In genomic region chr7:96420045-96420444, GRCm38 (mm10) we compare ENCODE assay signal across 22 mouse cellular contexts.
DNase-seq lines count a peak whose midpoint lies in the region; ATAC-seq lines count a peak whose summit lies in the region.
"Had no signal": no experiment of that assay in that cellular context is flagged by ENCODE, and none has a peak within 500 bp of the region (broad histone marks: within the 10 kb centered on the region; RNA-seq: fewer than 3 reads in every experiment).

No protein-coding gene starts in this region.

- H3K36me3 ChIP-seq in hindbrain, embryonic 16.5 days (ENCODE audit: control insufficient read depth, insufficient read depth, low read length): no peaks in the 10 kb centered on the region
- no peaks in the 10 kb centered on the region for H3K36me3 ChIP-seq in hindbrain, embryonic 14.5 days (replicated peaks; ENCODE audit: control insufficient read depth, insufficient read depth)
- H3K36me3 ChIP-seq: embryonic facial prominence, embryonic 12.5 days; forebrain, embryonic 15.5 days; limb, embryonic 12.5 days; liver, embryonic 13.5 days; midbrain, embryonic 12.5 days; stomach, embryonic 15.5 days had no signal

- peak; percentile 46; the same call in 1 of the 2 replicates for ATAC-seq in hindbrain, embryonic 16.5 days
- ATAC-seq in hindbrain, embryonic 14.5 days (ENCODE audit: low FRiP score): no peak
- ATAC-seq: activated CD4-positive, CD25-positive, alpha-beta regulatory T cell, adult 4 months; forebrain, embryonic 15.5 days; Patski had no signal

- no peak overlapping the region for H3K4me2 ChIP-seq in hindbrain, embryonic 16.5 days (ENCODE audit: low read length)
- H3K4me2 ChIP-seq in hindbrain, embryonic 14.5 days (replicated peaks): no peak overlapping the region
- H3K4me2 ChIP-seq: embryonic facial prominence, embryonic 12.5 days; forebrain, embryonic 15.5 days; limb, embryonic 12.5 days; liver, embryonic 13.5 days; midbrain, embryonic 12.5 days; stomach, embryonic 15.5 days had no signal

- peak; percentile 72 to 80 for DNase-seq in cerebellum, postnatal 10 days
- no peak for DNase-seq in cerebellum, adult 18-20 months
- no peak for DNase-seq in hindbrain, embryonic 14.5 days (ENCODE audit: low spot score)
- peak; percentile 12 for DNase-seq in lung, postnatal 10 days
- DNase-seq in lung, postnatal 36 days: no peak
- peak; percentile 38 for DNase-seq in retina, embryonic 14.5 days (ENCODE audit: low spot score)
- DNase-seq in frontal cortex, postnatal 36 days (ENCODE audit: low spot score in 2 of 2): no peak
- DNase-seq: adrenal gland, postnatal 36 days; cerebellum, adult 11-12 months; heart, postnatal 14 days; layer of hippocampus, adult 9-11 months; liver, embryonic 13.5 days; thymus, adult 2 months had no signal

- H3K27ac ChIP-seq in hindbrain, embryonic 16.5 days (ENCODE audit: low read depth, low read length): no peak overlapping the region
- H3K27ac ChIP-seq in hindbrain, embryonic 14.5 days: no peak overlapping the region
- H3K27ac ChIP-seq: embryonic facial prominence, embryonic 12.5 days; forebrain, embryonic 15.5 days; left cerebral cortex, adult 2 months; limb, embryonic 12.5 days; liver, embryonic 13.5 days; midbrain, embryonic 12.5 days; stomach, embryonic 15.5 days had no signal

- H3K27me3 ChIP-seq in hindbrain, embryonic 16.5 days (replicated peaks; ENCODE audit: control insufficient read depth, insufficient read depth, low read length): no peaks in the 10 kb centered on the region
- no peaks in the 10 kb centered on the region for H3K27me3 ChIP-seq in hindbrain, embryonic 14.5 days (ENCODE audit: control insufficient read depth, insufficient read depth, low read length)
- H3K27me3 ChIP-seq: embryonic facial prominence, embryonic 12.5 days; forebrain, embryonic 15.5 days; limb, embryonic 12.5 days; liver, embryonic 13.5 days; midbrain, embryonic 12.5 days; Patski; stomach, embryonic 15.5 days had no signal

- H3K9ac ChIP-seq in hindbrain, embryonic 16.5 days (ENCODE audit: low read depth, low read length): no peak overlapping the region
- H3K9ac ChIP-seq in hindbrain, embryonic 14.5 days: no peak overlapping the region
- H3K9ac ChIP-seq: embryonic facial prominence, embryonic 12.5 days; forebrain, embryonic 15.5 days; limb, embryonic 12.5 days; liver, embryonic 13.5 days; midbrain, embryonic 12.5 days; stomach, embryonic 15.5 days had no signal

- H3K4me3 ChIP-seq in hindbrain, embryonic 16.5 days (ENCODE audit: low read length): no peak overlapping the region
- H3K4me3 ChIP-seq in hindbrain, embryonic 14.5 days (replicated peaks; ENCODE audit: low read length): no peak overlapping the region
- H3K4me3 ChIP-seq: embryonic facial prominence, embryonic 12.5 days; forebrain, embryonic 15.5 days; left cerebral cortex, adult 2 months; limb, embryonic 12.5 days; liver, embryonic 13.5 days; midbrain, embryonic 12.5 days; stomach, embryonic 15.5 days had no signal

- H3K9me3 ChIP-seq in hindbrain, embryonic 16.5 days (ENCODE audit: control insufficient read depth, low read length): no peaks in the 10 kb centered on the region
- H3K9me3 ChIP-seq in hindbrain, embryonic 14.5 days (ENCODE audit: control insufficient read depth, low read length): no peaks in the 10 kb centered on the region
- H3K9me3 ChIP-seq: embryonic facial prominence, embryonic 12.5 days; forebrain, embryonic 15.5 days; limb, embryonic 12.5 days; liver, embryonic 13.5 days; midbrain, embryonic 12.5 days; stomach, embryonic 15.5 days had no signal

- H3K4me1 ChIP-seq in hindbrain, embryonic 16.5 days (ENCODE audit: control insufficient read depth, insufficient read depth, low read depth, low read length): peaks cover 8% of the 10 kb centered on the region
- peaks cover 7% of the 10 kb centered on the region for H3K4me1 ChIP-seq in hindbrain, embryonic 14.5 days (replicated peaks; ENCODE audit: control insufficient read depth, insufficient read depth, low read length)
- H3K4me1 ChIP-seq: liver, embryonic 13.5 days; midbrain, embryonic 12.5 days had no signal

- WGBS in hindbrain, embryonic 16.5 days: 62% methylated on average over 3 of the region's 3 CpGs
- 56% methylated on average over 3 of the region's 3 CpGs for WGBS in hindbrain, embryonic 14.5 days

Comparison
In these comparisons a context has a peak if more than half of its experiments do, and no peak if none do; other contexts are left out.
1. DNase-seq: peak in cerebellum, postnatal 10 days (2 of 2), lung, postnatal 10 days (single experiment) and retina, embryonic 14.5 days (single experiment); none in cerebellum, adult 18-20 months (0 of 2), hindbrain, embryonic 14.5 days (single experiment), lung, postnatal 36 days (single experiment) and frontal cortex, postnatal 36 days (0 of 2).